Mouse (Mus musculus) forebrain, embryonic 12.5 days (tissue): ENCODE results near the gene Tnfsf11. TPM values are rescaled to one million over a fixed set of nuclear protein-coding genes. Genes with fewer than 3 reads are reported as not detected.
A peak's percentile ranks its signal among the peaks of the same experiment; 100 is the strongest.

Experiments used
- ATAC-seq: fragments of 200-750 bp; cut with Nextera tagmentation; 2 replicates; pipeline ENCODE4 v1.8.0; 2017; ENCODE audit warnings: moderate TSS enrichment; ENCODE audit not compliant: low FRiP score
- H3K27ac ChIP-seq: fragments of 300-500 bp; sonication (generic); 2 replicates; pipeline ENCODE4 v1.5.1; 2016; ENCODE audit warnings: mild to moderate bottlenecking
- H3K27me3 ChIP-seq: fragments of 300-500 bp; sonication (generic); 2 replicates; pipeline ENCODE4 v1.6.1; 2016; ENCODE audit warnings: mild to moderate bottlenecking
- H3K36me3 ChIP-seq: fragments of 300-500 bp; sonication (generic); replicated peaks from 2 replicates; pipeline ENCODE4 v1.6.1; 2016; ENCODE audit warnings: mild to moderate bottlenecking
- H3K4me1 ChIP-seq: fragments of 300-500 bp; sonication (generic); 2 replicates; pipeline ENCODE4 v1.6.1; 2016
- H3K4me2 ChIP-seq: fragments of 300-500 bp; sonication (generic); 2 replicates; pipeline ENCODE4 v1.6.1; 2016; ENCODE audit warnings: mild to moderate bottlenecking, moderate library complexity
- H3K4me3 ChIP-seq: fragments of 300-500 bp; sonication (generic); replicated peaks from 2 replicates; pipeline ENCODE4 v1.5.1; 2016; ENCODE audit warnings: mild to moderate bottlenecking
- H3K9ac ChIP-seq: fragments of 300-500 bp; sonication (generic); 2 replicates; pipeline ENCODE4 v1.6.1; 2016; ENCODE audit warnings: mild to moderate bottlenecking
- H3K9me3 ChIP-seq: fragments of 300-500 bp; sonication (generic); 2 replicates; pipeline ENCODE4 v1.6.1; 2016
- WGBS: fragments of 180-500 bp; shearing (Covaris S2); methylation state at CpG from one replicate; pipeline ENCODE4 v1.1.7; 2016; 5-methylcytosine and 5-hydroxymethylcytosine counted together
- polyA plus RNA-seq: library from polyadenylated mRNA; unstranded; fragments of >200 nt; fragmentation: Nextera tagmentation; extraction: Ambion mirVana; gene quantifications from 2 replicates; pipeline ENCODE4 v1.2.1, GENCODE M21; 2016

Gene Tnfsf11
- polyA plus RNA-seq, 1 experiment from 2014 or later = 0.22 TPM

DNA sequence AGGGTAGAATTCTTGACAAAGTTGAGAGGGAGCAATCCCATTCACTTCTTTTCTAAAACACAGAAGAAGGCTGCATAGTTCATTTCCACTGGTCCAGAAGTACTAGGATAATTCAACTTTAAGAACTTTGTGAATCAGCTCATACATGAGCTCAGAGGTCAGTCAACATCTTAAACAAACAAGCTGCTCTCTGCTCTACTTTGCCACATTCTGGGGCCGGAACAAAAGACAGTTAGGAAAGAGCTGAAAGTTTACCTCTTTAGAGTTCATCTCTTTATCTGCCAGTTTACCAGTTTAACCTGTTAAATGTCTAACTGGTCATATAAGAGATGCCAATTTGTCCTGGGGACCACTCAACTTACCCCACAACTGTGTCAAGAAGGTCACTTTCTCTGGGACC lies 15.5 kb upstream of the Tnfsf11 start:
- Histone ChIP-seq H3K9ac (no peak overlapping the region), H3K9me3 (no peaks in the 10 kb centered on the region), H3K4me3 (no peak overlapping the region), H3K36me3 (no peaks in the 10 kb centered on the region), H3K27ac (no peak overlapping the region), H3K4me2 (no peak overlapping the region), H3K27me3 (no peaks in the 10 kb centered on the region), H3K4me1 (no peaks in the 10 kb centered on the region)
- 89% methylated on average over 1 of the region's 1 CpGs for WGBS
- ATAC-seq = no peak

DNA sequence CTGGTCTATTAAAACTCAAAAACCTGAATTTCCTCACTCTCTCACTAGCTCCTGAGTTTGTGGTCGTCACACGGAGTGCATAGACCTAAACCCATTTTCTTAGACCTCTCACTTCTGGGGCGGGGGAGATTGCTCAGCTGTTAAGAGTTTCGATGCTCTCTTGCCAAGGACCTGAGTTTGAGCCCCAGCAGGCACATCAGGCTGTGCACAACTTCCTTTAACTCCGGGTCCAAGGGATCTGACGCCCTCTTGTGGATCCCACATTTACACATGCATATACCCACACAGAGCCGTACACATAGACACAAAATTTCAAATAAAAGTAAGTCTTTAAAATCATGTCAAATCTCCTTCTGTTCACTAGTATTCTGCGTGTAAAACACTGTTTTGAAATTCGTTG lies 15.1 kb upstream of the Tnfsf11 start:
- WGBS = 86% methylated on average over 9 of the region's 9 CpGs
- H3K4me2 ChIP-seq = no peak overlapping the region

DNA sequence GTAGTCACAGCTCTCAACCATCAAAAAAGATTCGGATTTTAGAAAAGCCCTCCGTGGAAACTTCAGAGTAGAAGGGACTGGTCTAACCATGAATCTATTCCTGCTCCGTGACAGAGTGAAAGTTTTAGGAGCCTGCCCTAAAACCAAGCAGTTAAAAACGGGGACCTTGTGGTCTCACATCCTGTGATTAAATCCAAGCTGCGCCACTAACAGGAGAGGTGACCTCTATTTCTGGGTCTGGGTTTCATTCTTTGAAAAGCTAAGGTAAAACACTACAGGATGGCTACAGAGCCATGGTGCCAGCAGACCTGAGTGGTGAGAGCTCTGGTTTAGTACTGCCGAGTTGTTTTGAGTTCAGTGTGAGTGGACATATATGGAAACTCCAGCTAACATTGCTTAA lies 12.4 kb upstream of the Tnfsf11 start:
- no peak for ATAC-seq
- Histone ChIP-seq H3K27me3 (no peaks in the 10 kb centered on the region), H3K4me2 (no peak overlapping the region), H3K4me1 (no peaks in the 10 kb centered on the region), H3K4me3 (no peak overlapping the region), H3K36me3 (no peaks in the 10 kb centered on the region), H3K9me3 (no peaks in the 10 kb centered on the region), H3K9ac (no peak overlapping the region), H3K27ac (no peak overlapping the region)
- WGBS = 89% methylated on average over 6 of the region's 6 CpGs

More for the DNA sequence above, 15.1 kb upstream of the Tnfsf11 start:
- no peaks in the 10 kb centered on the region for H3K36me3 ChIP-seq
- H3K9me3 ChIP-seq = no peaks in the 10 kb centered on the region
- no peaks in the 10 kb centered on the region for H3K4me1 ChIP-seq
- no peak overlapping the region for H3K4me3 ChIP-seq
- no peak for ATAC-seq
- H3K9ac ChIP-seq = no peak overlapping the region
- no peaks in the 10 kb centered on the region for H3K27me3 ChIP-seq
- no peak overlapping the region for H3K27ac ChIP-seq

DNA sequence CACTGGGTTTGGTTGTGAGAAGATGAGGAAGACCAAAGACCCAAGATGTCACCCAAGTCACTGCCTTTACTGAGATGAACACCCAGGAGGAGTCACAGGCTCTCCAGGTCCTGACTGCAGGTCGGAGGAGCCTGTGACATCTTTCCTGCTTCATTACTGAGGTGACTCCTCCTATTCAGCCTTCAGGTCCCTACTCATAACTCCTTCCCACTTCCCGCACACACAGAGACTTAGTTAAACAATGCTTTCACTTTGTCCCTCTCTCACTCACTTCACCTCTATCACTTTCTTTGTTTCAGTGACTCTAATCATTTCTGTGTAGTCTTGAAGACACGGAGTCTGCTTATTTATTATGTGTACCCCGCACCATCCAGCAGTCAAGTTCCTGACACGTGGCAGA lies 11.7 kb upstream of the Tnfsf11 start:
- no peaks in the 10 kb centered on the region for H3K36me3 ChIP-seq
- ATAC-seq = no peak
- 75% methylated on average over 5 of the region's 5 CpGs for WGBS
- no peak overlapping the region for H3K4me3 ChIP-seq
- H3K9ac ChIP-seq = no peak overlapping the region
- H3K4me2 ChIP-seq = no peak overlapping the region
- no peaks in the 10 kb centered on the region for H3K27me3 ChIP-seq
- H3K9me3 ChIP-seq = no peaks in the 10 kb centered on the region
- H3K27ac ChIP-seq = no peak overlapping the region
- H3K4me1 ChIP-seq = no peaks in the 10 kb centered on the region

- Histone ChIP-seq H3K27me3 (no peaks in the 10 kb centered on the region), H3K36me3 (no peaks in the 10 kb centered on the region), H3K4me3 (no peak overlapping the region), H3K9ac (no peak overlapping the region), H3K4me1 (no peaks in the 10 kb centered on the region), H3K4me2 (no peak overlapping the region), H3K9me3 (no peaks in the 10 kb centered on the region), H3K27ac (no peak overlapping the region)
- ATAC-seq = no peak
- WGBS = 66% methylated on average over 3 of the region's 3 CpGs
Observed at GRCm38 (mm10) chr14:78319000-78319399, 11.2 kb upstream of the Tnfsf11 start.

- H3K27me3 ChIP-seq = no peaks in the 10 kb centered on the region
- H3K9ac ChIP-seq = no peak overlapping the region
- H3K36me3 ChIP-seq = no peaks in the 10 kb centered on the region
- ATAC-seq = no peak
- H3K4me1 ChIP-seq = no peaks in the 10 kb centered on the region
- H3K9me3 ChIP-seq = no peaks in the 10 kb centered on the region
- no peak overlapping the region for H3K4me2 ChIP-seq
- no peak overlapping the region for H3K27ac ChIP-seq
- WGBS = 89% methylated on average over 5 of the region's 5 CpGs
- no peak overlapping the region for H3K4me3 ChIP-seq
Observed at GRCm38 (mm10) chr14:78317623-78318022, 9.8 kb upstream of the Tnfsf11 start.

DNA sequence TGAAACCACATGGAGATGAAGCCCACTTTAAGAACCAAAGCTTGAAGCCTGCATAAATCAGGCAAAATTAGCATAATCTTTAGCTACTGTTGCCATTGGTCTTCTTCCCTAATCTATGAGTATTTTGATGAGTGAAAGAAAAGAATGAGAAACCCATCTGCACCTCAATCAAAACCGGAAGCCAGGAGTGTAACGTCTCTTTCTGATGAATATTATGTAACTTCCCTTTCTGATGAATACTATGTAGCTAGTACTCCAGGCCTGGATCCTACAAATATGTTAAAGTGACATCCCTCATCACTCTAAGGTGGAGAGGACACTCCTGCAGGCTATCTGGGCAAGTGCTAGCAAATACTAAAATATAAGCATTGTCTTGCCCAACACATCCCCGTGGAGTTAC lies 6.9 kb downstream of the Tnfsf11 start:
- WGBS = 85% methylated on average over 3 of the region's 3 CpGs
- H3K4me1 ChIP-seq = no peaks in the 10 kb centered on the region
- no peak overlapping the region for H3K4me2 ChIP-seq
- no peak overlapping the region for H3K4me3 ChIP-seq
- no peak for ATAC-seq
- H3K27me3 ChIP-seq = peaks cover 7% of the 10 kb centered on the region
- no peak overlapping the region for H3K27ac ChIP-seq
- H3K36me3 ChIP-seq = no peaks in the 10 kb centered on the region
- H3K9me3 ChIP-seq = no peaks in the 10 kb centered on the region
- no peak overlapping the region for H3K9ac ChIP-seq

DNA sequence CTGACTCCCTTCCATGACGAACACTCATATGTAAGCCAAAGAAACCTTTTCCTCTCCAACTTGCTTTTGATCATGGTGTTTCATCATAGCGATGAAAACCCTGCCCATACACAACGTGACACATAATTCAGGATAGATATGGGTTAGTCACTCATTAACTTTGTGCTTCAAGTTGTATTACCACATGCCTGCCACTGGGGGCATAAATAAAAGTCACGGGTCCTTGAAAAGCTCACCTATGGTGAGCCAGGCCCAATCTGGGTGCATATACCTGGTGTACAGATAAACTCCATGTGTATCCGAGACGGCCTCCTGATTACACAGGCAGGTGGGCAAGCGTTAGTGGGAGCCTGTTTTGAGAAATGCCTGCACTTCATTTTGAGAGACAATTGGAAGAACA lies 15.2 kb downstream of the Tnfsf11 start:
- Histone ChIP-seq H3K9ac (no peak overlapping the region), H3K27me3 (peaks cover 38% of the 10 kb centered on the region), H3K27ac (no peak overlapping the region), H3K4me2 (no peak overlapping the region), H3K36me3 (no peaks in the 10 kb centered on the region), H3K4me1 (peaks cover 19% of the 10 kb centered on the region), H3K4me3 (no peak overlapping the region), H3K9me3 (peaks cover 7% of the 10 kb centered on the region; the same call in 1 of the 2 replicates)
- WGBS = 95% methylated on average over 7 of the region's 7 CpGs
- no peak for ATAC-seq

GRCm38 (mm10) chr14:78289912-78290523 lies 17.8 kb downstream of the Tnfsf11 start:
- no peak for ATAC-seq
- Histone ChIP-seq H3K4me2 (no peak overlapping the region), H3K36me3 (no peaks in the 10 kb centered on the region), H3K4me3 (no peak overlapping the region), H3K27ac (no peak overlapping the region), H3K27me3 (peaks cover 35% of the 10 kb centered on the region), H3K4me1 (peaks cover 41% of the 10 kb centered on the region), H3K9me3 (peaks cover 7% of the 10 kb centered on the region; the same call in 1 of the 2 replicates), H3K9ac (no peak overlapping the region)
- WGBS = 64% methylated on average over 9 of the region's 9 CpGs

- H3K36me3 ChIP-seq = no peaks in the 10 kb centered on the region
- ATAC-seq = peak; percentile 87
- peaks cover 2% of the 10 kb centered on the region; the same call in 1 of the 2 replicates for H3K9me3 ChIP-seq
- no peak overlapping the region for H3K4me2 ChIP-seq
- 3% methylated on average over 5 of the region's 5 CpGs for WGBS
- H3K27ac ChIP-seq = peak overlapping the region; percentile 67
- peaks cover 41% of the 10 kb centered on the region for H3K4me1 ChIP-seq
- no peak overlapping the region; the same call in 1 of the 2 replicates for H3K9ac ChIP-seq
- H3K4me3 ChIP-seq = no peak overlapping the region
- peaks cover 33% of the 10 kb centered on the region for H3K27me3 ChIP-seq
Observed at GRCm38 (mm10) chr14:78288903-78289302, 18.9 kb downstream of the Tnfsf11 start.

GRCm38 (mm10) chr14:78287906-78288800 lies 19.7 kb downstream of the Tnfsf11 start:
- Histone ChIP-seq H3K9me3 (no peaks in the 10 kb centered on the region), H3K36me3 (no peaks in the 10 kb centered on the region), H3K4me2 (no peak overlapping the region), H3K27me3 (peaks cover 34% of the 10 kb centered on the region), H3K4me1 (peaks cover 41% of the 10 kb centered on the region), H3K4me3 (no peak overlapping the region), H3K27ac (no peak overlapping the region), H3K9ac (no peak overlapping the region)
- 23% methylated on average over 7 of the region's 7 CpGs for WGBS
- ATAC-seq = no peak

- Histone ChIP-seq H3K27me3 (peaks cover 26% of the 10 kb centered on the region), H3K4me2 (no peak overlapping the region; the same call in 1 of the 2 replicates), H3K4me3 (no peak overlapping the region), H3K27ac (peak overlapping the region; percentile 81), H3K36me3 (no peaks in the 10 kb centered on the region), H3K9me3 (no peaks in the 10 kb centered on the region), H3K9ac (no peak overlapping the region), H3K4me1 (peaks cover 41% of the 10 kb centered on the region)
- 12% methylated on average over 5 of the region's 5 CpGs for WGBS
- peak; percentile 31 for ATAC-seq
Observed at GRCm38 (mm10) chr14:78286011-78286548, 21.8 kb downstream of the Tnfsf11 start.
